Mouse (Mus musculus) kidney, adult 2 months (tissue): ENCODE measurements around the gene Chd5. TPM values are rescaled to one million over a fixed set of nuclear protein-coding genes. Genes with fewer than 3 reads are reported as not detected.

Experiments
- DNase-seq: peaks from one replicate; pipeline ENCODE4 v3.0.0; 2021
- H3K27ac ChIP-seq: fragments of 200-500 bp; 2 replicates; pipeline ENCODE4 v1.5.1; 2012; ENCODE audit warnings: low read depth, low read length, control low read depth, inconsistent platforms; ENCODE audit not compliant: insufficient read depth
- H3K27me3 ChIP-seq: fragments of 200-500 bp; replicated peaks from 2 replicates; pipeline ENCODE4 v1.6.1; 2012; ENCODE audit warnings: mild to moderate bottlenecking, moderate library complexity, low read length, inconsistent platforms; ENCODE audit not compliant: control insufficient read depth, insufficient read depth
- H3K36me3 ChIP-seq: fragments of 200-500 bp; 2 replicates; pipeline ENCODE4 v1.6.1; 2012; ENCODE audit warnings: mild to moderate bottlenecking, moderate library complexity, low read length, inconsistent platforms; ENCODE audit not compliant: control insufficient read depth, insufficient read depth
- H3K4me1 ChIP-seq: fragments of 200-500 bp; 2 replicates; pipeline ENCODE4 v1.6.1; 2011; ENCODE audit warnings: low read length; ENCODE audit not compliant: control insufficient read depth, insufficient read depth
- H3K4me3 ChIP-seq: fragments of 200-500 bp; 2 replicates; pipeline ENCODE4 v1.5.1; 2011; ENCODE audit warnings: mild to moderate bottlenecking, low read depth, low read length, control low read depth; ENCODE audit not compliant: insufficient read depth
- CTCF ChIP-seq: fragments of 200-500 bp; conservative IDR thresholded peaks from 2 replicates; pipeline ENCODE4 v1.5.1; 2011; ENCODE audit warnings: low read depth, mild to moderate bottlenecking, control low read depth, low read length, moderate library complexity, mixed read lengths; ENCODE audit not compliant: insufficient read depth, insufficient read length
- POLR2A ChIP-seq: fragments of 200-500 bp; IDR thresholded peaks from one replicate; pipeline ENCODE4 v1.6.1; 2011; ENCODE audit warnings: low read depth, low read length, control low read depth
- WGBS: fragments of 180-500 bp; shearing (Covaris S2); methylation state at CpG from one replicate; pipeline ENCODE4 v1.1.7; 2018; 5-methylcytosine and 5-hydroxymethylcytosine counted together
- polyA plus RNA-seq: library from polyadenylated mRNA; depleted of rRNA; stranded (reverse); fragments of >200 nt; gene quantifications from 2 replicates; pipeline ENCODE4 v1.2.3, GENCODE M21; 2012

The Chd5 gene
- polyA plus RNA-seq, 1 experiment = 0.34 TPM

DNA sequence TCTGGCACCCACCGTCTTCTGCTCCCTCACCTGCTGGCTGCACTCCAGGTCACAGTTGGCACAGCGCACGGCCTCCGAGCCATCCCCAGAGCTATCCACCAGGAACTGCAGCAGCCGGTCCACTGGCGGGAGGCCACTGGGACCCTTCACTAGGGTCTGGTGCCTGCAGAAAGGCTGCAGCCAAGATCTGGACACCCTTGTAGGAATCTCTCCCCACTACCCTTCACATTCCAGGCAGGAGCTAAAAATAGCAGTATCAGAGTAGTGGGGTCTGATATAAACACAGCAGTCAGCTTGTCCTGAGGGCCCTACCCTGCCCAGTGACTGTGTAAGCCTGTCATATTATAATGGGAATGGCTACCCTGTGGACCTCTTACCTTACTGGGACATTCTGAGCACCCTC, 20.8 kb upstream of the Chd5 start:
- H3K27ac ChIP-seq = no peak overlapping the region
- no peaks in the 10 kb centered on the region; the same call in 1 of the 2 replicates for H3K27me3 ChIP-seq
- H3K36me3 ChIP-seq = no peaks in the 10 kb centered on the region
- peaks cover 8% of the 10 kb centered on the region for H3K4me1 ChIP-seq
- no peak for TF ChIP-seq POLR2A
- TF ChIP-seq CTCF = no peak
- DNase-seq = no peak
- H3K4me3 ChIP-seq = no peak overlapping the region
- WGBS = 63% methylated on average over 6 of the region's 6 CpGs

- no peaks in the 10 kb centered on the region for H3K36me3 ChIP-seq
- TF ChIP-seq CTCF = peak; percentile 56
- no peak for TF ChIP-seq POLR2A
- H3K27me3 ChIP-seq = no peaks in the 10 kb centered on the region
- H3K4me3 ChIP-seq = peak within 1 kb of the TSS; percentile 26; the same call in 1 of the 2 replicates
- H3K4me1 ChIP-seq = peaks cover 2% of the 10 kb centered on the region
- no peak within 1 kb of the TSS for H3K27ac ChIP-seq
- peak; percentile 68 for DNase-seq
- 6% methylated on average over 26 of the region's 26 CpGs for WGBS
These were observed 19.8 kb upstream of the Chd5 start, which contains the start of gene Rnf207 for GRCm38 (mm10) chr4:152318517-152319234. TSS of gene Rnf207 (minus strand) at chr4:152318993.

DNA sequence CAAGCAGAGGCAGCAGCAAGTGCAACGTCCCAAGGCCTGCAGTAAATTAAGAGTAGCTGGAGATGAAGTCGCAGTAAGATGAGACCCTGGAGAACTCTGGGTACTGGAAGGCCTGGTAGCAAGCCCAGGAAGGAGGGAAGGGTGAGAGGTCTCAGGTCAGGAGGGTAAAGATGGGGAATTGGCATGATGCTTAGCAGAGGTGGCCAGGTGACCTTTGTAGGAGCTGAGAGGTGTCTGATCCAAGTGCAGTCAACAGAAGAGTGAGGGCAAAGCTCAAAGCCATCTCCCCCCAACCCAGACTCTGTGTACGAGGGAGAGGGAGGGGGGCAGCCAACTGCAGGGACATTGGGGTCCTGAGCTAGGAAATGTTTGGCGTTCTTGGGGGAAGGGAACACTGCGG, 17.0 kb upstream of the Chd5 start:
- Histone ChIP-seq H3K4me3 (no peak overlapping the region), H3K27ac (no peak overlapping the region)

DNA sequence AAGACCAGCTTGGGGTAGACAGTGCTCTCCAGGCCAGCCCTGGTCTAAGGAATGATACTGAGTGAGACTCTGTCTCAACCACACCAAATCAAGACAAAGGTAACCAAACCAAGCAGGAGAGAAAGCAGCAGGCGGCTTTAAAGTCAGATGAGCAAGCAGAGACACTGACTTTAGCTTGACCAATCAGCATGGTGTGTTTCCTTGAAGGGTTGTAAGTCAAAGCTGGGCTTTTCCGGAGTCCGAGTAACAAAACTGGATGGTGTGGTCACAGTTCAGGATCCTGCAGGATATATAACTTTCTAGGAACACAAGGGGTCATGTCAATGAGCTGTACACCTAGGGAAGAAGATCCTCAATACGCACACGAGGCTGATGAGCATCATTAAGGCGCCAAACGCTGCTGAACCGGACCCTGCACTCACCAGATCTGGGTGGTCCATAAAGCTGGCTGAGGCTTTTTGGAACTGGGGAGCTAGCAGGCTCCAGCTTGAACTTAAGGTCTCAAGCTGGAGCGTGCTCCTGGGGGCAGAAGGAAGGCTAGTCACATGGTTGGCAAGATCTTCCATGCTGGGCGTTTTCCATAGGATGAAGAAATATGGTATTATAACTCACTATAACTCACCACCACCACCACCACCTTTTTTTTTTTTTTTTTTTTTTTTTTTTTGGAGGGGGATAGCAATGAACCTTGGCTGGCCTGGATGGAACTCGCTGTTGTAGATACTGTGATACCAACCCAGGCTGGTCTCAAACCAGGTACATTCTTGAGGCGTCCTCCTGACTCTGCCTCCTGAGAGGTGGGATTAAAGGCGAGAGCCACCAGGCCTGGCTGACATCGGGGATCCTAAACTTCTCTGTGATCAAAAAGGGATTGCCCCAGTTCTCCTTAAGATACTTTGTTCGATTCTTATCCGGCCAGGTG, 13.5 kb upstream of the Chd5 start:
- Histone ChIP-seq H3K36me3 (no peaks in the 10 kb centered on the region; the same call in 1 of the 2 replicates), H3K4me3 (peak overlapping the region; percentile 53), H3K27me3 (no peaks in the 10 kb centered on the region), H3K4me1 (peaks cover 13% of the 10 kb centered on the region), H3K27ac (peak overlapping the region; percentile 59)
- DNase-seq = no peak
- TF ChIP-seq CTCF (no peak), POLR2A (no peak)
- WGBS = 45% methylated on average over 16 of the region's 16 CpGs

More for the DNA sequence above, 17.0 kb upstream of the Chd5 start:
- WGBS = 47% methylated on average over 5 of the region's 5 CpGs
- TF ChIP-seq POLR2A (no peak), CTCF (no peak)
- Histone ChIP-seq H3K36me3 (no peaks in the 10 kb centered on the region), H3K4me1 (peaks cover 8% of the 10 kb centered on the region), H3K27me3 (no peaks in the 10 kb centered on the region)
- peak; percentile 70 for DNase-seq

DNA sequence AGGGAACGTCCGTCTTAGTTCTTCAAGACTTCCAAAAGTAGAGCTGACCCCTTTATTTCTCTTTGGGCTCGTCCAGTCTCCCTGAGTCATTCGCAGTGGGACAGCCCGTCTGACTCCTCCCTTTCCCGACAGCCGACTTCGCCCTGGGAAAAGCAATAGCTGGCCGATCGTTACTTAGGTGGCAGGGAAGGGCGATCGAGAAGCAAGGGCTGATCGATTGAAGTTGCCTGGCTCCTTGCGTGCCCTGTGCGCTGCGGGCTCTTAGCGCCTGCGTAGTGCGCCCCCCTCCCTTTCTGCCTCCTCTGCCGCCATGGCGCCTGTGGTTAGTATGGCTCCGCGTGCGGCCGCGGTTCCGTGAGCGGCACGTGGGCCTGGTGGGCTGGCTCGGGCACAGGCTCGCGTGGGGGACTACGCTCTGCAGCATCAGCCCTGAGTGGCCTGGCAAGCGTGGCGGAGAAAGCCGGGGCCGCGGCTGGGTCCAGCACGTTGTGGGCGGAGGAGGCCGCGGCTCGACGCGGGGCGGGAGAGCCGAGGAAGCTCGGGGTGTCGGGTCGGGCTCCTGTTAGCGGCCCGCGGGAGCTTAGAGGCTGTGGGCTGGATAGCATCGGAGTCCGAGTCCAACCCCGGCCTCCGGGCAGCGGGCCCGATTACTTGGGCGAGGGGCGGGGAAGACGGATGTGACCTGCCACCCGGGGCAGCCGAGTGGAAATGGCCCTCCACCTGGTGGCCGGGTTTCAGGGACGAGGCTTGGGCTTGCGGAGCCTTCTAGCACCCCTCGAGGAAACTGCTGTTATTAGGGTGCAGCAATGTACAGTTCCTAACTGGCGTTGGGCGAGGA, 12.7 kb upstream of the Chd5 start, which contains the start of gene Rpl22:
Gene Rpl22 (plus strand): TSS at position 169 of the 838 bp plus-strand sequence.
- H3K27ac ChIP-seq = peak within 1 kb of the TSS; percentile 59
- no peaks in the 10 kb centered on the region; the same call in 1 of the 2 replicates for H3K36me3 ChIP-seq
- TF ChIP-seq POLR2A (no peak), CTCF (0 out of 2 replicates have a peak, but pooled peaks have one; percentile 24)
- peak within 1 kb of the TSS; percentile 80 for H3K4me3 ChIP-seq
- no peaks in the 10 kb centered on the region for H3K27me3 ChIP-seq
- DNase-seq = peak; percentile 98
- H3K4me1 ChIP-seq = peaks cover 13% of the 10 kb centered on the region
- under 1% methylated on average over 70 of the region's 70 CpGs for WGBS

GRCm38 (mm10) chr4:152326543-152326942, 11.9 kb upstream of the Chd5 start:
- no peaks in the 10 kb centered on the region; the same call in 1 of the 2 replicates for H3K36me3 ChIP-seq
- DNase-seq = no peak
- TF ChIP-seq CTCF (no peak), POLR2A (no peak)
- peaks cover 13% of the 10 kb centered on the region for H3K4me1 ChIP-seq
- no peaks in the 10 kb centered on the region for H3K27me3 ChIP-seq
- peak overlapping the region; percentile 80 for H3K4me3 ChIP-seq
- H3K27ac ChIP-seq = no peak overlapping the region
- 3% methylated on average over 11 of the region's 11 CpGs for WGBS
